Mouse (Mus musculus) layer of hippocampus, postnatal 10 days (tissue): Measurements from ENCODE around the gene Cav1. TPM values are rescaled to one million over a fixed set of nuclear protein-coding genes. Genes with fewer than 3 reads are reported as not detected.

Experiments
- total RNA-seq, 2 experiments: library from RNA; stranded (reverse); gene quantifications; 2 replicates each; pipeline ENCODE4 v1.2.3; 2021

Gene Cav1
- total RNA-seq, 2 experiments from 2014 or later = 40.8 to 40.9 TPM

Other genes starting within 250 kb of the Cav1 start
- gene Tes, start 241.2 kb upstream of the Cav1 start, total RNA-seq = 1 to 10 TPM; 6.1 to 7.0 TPM
- 10 to 100 TPM; 28.3 to 31.8 TPM for gene Cav2, start 25.1 kb upstream of the Cav1 start, total RNA-seq
- 10 to 100 TPM; 15.4 to 16.8 TPM for gene Met, start 157.5 kb downstream of the Cav1 start, total RNA-seq